Mouse (Mus musculus) adrenal gland, postnatal 10 days (tissue): ENCODE data around the gene Sh3gl1. TPM values are rescaled to one million over a fixed set of nuclear protein-coding genes. Genes with fewer than 3 reads are reported as not detected.

ENCODE experiments used
- DNase-seq: peaks from one replicate; pipeline ENCODE4 v3.0.0; 2021; ENCODE audit warnings: mixed read lengths
- total RNA-seq, 2 experiments: library from RNA; stranded (reverse); gene quantifications; 2 replicates each; pipeline ENCODE4 v1.2.3; 2021

The Sh3gl1 gene
- total RNA-seq, 2 experiments from 2014 or later = 49.3 to 50.7 TPM

DNA sequence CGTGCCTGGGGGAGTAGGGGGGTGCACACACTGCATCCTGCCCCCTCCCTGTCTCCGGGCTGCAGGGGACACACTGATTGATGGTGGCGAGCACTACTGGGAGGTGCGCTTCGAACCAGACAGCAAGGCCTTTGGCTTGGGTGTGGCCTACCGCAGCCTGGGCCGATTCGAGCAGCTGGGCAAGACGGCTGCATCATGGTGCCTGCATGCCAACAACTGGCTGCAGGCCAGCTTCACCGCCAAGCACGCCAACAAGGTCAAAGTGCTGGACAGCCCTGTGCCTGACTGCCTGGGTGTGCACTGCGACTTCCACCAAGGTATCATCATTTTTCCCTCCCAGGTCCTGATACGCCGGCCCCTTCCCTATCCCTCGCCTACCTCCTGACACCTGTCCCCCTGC is 40.4 kb downstream of the Sh3gl1 start:
- DNase-seq = peak; percentile 88

DNA sequence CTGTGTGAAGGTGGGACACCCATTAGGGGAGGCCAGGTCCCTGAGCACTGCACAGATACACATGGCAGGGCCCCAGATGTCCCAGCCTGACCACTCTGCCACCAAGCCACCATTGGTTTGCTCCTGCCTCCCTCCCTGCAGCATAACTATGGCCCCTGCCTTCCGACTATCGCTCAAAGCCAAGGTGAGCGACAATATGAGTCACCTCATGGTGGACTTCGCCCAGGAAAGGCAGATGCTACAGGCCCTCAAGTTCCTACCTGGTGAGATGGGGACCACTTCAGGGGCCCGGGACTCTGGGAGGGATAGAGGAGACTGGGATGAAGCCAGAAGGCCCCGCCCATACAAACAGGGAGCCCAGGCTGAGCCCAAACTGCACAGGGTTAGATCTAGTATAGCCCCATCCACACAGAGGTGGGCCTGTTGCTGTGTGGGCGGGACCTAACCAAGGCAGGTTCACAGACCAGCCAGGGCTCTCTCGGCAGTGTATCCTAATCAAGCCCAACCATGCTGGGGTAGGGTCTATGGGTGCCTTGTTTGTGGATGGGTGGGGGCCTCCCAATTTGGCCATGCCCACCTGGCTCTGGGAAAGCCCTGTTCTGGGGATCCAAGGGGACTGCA is 46.0 kb downstream of the Sh3gl1 start:
- DNase-seq = no peak

DNA sequence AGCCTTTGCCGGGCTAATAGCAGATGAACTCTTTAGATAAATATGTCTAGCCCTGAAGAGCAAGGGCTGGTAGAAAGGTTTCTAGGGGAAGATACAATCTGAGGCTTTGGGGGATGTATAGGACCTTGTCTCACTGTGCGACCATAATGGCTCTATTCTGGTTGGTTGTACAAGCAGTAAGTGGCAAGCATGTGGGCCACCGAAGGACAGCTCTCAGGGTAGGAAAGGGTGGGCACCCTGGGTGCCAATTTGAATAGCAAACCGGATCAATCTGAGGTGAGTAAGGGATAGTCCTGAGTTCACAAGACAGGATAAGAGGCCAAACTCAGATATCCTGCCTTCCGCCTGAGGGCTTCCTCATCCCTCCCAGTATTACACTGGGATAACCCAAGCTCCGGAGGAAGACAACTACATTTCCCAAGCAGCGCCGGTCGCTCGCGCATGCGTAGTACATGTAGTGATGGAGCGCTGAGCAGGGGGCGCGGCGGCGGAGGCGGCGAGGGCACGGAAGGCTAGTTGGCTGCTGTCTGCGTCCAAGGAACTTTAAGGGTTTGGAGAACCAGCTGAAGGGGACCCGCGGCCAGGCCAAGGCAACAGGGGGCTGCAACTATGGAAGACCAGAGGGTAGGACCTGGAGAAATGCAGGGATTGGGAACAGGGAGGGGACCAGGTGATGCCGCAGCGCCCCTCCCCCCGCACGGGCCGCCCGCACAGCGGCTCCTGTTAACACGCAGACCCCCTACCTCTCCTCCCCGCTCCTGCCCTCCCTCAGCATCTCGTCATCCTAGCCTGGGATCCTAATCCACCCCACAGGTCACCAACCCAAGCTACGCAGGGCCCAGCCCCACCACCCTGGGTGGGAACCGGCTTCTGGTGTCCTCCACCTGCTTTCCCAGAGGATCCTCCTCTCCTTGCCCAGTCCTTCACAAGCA is 50.1 kb downstream of the Sh3gl1 start, which contains the start of gene Fsd1:
Gene Fsd1 (plus strand): TSS at position 480 of the 932 bp plus-strand sequence.
- DNase-seq = peak; percentile 49

DNA sequence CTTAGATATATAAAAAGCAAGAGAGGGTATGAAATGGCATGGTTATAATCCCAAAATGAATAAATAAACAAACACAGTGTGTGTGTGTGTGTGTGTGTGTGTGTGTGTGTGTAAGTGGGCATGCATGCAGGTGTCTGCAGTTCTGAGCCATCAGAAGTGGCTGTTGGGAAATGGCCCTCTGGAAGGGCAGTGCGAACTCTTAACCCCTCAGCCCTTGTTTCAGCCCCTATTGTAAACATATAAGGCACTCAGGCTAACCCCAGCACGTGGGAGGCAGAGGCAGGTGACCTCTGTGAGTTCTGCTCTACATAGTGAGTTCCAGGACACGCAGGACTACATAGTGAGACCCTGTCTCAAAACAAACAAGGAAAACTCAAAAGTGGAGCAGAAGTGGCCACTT is 59.1 kb downstream of the Sh3gl1 start:
- no peak for DNase-seq

DNA sequence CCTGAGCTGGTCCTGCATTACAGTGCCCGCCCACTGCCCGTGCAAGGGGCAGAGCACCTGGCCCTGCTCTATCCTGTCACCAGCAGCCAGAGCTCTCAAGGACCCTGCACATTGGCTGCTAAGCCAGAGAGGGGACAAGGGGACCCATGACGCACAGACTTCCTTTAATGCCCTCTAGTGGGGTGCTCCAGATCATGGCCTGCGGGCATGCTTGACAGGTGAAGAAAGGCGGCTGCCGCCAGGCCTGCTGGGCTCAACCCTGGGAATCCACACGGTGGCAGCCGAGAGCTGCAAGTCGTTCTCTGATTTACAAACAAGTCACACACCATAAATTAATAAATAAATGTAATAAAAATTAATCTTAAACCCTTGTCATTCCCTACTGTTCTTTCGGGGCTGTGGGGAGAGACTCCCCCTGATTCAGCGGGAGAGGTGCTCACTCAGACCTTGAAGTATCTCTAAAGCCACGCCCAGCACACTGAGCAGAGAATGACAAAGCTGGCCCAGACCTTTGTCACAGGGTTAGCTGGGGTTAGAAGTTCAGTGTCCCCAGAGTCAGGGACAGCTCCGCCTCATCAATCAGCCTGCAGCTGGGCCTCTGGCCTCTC is 60.1 kb downstream of the Sh3gl1 start:
- peak; percentile 89 for DNase-seq

DNA sequence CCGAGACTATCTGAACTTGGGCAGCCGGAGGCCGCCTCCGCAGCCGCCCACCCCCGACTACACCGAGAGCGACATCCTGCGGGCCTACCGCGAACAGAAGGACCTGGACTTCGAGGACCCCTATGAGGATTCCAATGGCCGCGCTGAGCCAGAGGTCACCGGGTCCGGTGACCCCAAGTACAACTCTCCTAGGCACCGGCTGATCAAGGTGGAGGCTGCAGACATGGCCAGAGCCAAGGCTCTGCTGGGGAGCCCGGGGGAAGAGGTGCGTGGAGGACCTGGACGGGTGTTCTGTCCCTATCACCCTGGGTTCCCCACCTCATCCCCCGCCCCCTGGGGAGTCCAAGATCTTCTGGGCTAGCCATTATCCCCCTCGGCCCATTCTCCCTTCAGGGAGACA is 65.0 kb downstream of the Sh3gl1 start:
- DNase-seq = no peak

DNA sequence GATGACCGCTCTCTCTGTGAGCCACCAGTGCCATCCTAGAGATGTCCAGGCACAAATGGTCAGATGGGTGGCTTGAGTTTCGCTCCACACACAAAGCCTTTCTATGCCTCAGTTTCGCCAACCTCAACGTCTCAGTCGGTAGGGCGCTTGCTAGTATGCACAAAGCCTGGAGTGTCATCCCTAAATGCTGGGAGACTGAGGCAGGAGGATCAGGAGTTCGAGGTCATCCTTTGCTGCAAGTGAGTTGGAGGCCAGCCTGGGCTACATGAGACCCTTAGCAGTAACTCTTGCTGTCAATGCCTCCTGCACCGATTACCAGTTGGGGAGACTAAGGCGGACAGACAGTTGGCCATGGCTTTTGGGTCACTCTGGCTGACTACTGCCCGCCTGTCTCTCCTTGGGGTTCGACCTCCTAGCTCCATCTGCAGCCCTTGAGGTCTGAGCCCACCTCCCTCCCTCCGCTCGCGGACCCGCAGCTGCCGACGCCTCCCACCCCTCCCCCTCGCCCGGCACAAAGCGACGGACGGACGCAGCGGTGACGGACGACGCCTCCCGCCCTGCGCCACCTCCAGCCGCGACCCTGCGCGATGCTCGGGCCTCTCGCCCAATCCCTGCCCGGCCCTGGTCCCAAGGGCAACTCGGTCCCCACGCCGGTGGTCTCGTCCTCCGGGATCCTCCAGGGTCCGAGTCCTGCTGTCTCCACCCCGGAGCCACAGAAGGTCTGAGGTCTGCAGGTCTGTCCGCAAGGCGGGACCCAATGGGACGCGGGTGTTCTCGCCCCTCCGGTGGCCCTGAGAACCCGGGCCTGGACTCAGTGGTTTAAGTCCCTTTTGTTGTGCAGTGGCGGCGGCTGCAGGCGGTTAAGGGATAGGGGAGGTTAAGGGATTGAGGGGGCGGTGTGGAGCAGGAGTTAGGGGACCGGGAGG is 66.2 kb downstream of the Sh3gl1 start, which contains the start of gene Shd:
Gene Shd (plus strand): TSS at position 502 of the 926 bp plus-strand sequence.
- peak; percentile 62 for DNase-seq

DNA sequence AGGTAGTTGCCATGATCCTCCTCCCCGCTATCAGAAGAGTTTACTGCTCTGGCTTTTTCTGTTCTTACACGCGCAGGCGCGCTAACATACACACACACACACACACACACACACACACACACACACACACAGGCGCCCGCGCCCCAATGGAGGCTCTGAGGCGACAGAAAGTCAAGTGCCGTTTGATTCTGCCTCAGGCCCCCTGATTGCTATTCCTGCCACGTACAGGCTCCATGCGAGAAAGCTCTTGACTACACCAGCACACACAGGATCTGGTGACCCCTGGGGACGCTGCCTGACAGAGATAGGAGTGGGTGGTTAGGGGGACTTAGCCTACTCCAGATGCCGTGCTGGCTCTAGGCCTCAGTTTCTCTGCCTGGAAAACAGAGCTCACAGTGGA is 66.9 kb downstream of the Sh3gl1 start:
- no peak for DNase-seq

DNA sequence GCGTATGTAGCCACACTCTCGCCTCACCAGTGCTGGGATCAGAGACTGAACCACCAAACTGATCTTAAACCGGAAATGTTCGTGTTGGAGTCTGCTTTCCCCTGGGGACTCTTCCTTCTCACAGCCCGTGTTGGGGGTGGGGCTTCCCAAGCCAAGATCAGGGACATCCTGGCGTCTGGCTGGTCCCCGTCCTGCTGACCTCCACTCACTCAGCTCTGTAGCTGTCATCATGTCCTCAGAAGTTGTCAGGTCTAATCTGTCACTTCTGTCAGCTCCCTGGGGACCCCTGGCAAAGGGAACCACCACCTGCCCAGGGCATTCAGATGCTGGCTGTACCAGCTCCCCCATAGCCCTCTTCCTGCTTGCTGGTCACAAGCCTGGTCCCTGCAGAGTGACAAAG is 68.2 kb downstream of the Sh3gl1 start:
- no peak for DNase-seq

DNA sequence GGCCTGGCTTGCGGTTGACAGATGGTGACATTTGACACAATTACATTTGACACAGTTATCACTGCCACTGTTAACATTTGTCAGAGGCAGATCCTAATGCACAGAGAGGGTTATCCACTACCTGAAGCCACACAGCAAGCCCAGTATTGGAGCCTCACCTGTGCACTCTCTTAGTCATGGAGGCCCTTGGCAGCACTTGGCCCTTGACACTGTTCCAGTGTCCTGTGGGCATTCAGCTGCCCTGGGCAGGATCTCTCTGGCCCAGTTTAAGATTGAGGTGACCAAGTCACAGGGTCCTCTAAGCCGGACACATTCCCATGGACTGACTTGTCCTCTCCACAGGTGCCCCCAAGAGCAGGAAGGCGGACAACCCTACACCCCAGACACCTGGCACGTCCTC is 69.2 kb downstream of the Sh3gl1 start:
- DNase-seq = no peak

Other genes with a start within 250 kb of the Sh3gl1 start
- 1 to 10 TPM; 6.2 to 9.5 TPM for gene Zfp119a, start 157.7 kb downstream of the Sh3gl1 start, total RNA-seq
- 1 to 10 TPM; 5.9 to 6.0 TPM for gene Zfp959, start 144.5 kb downstream of the Sh3gl1 start, total RNA-seq
- 1 to 10 TPM; 4.1 to 4.2 TPM for gene Zfp119b, start 87.1 kb downstream of the Sh3gl1 start, total RNA-seq
- 1 to 10 TPM; 1.5 to 1.8 TPM for gene Ebi3, start 84.0 kb downstream of the Sh3gl1 start, total RNA-seq
- gene Yju2, start 77.5 kb downstream of the Sh3gl1 start, total RNA-seq = 10 to 100 TPM; 16.7 to 20.1 TPM
- 1 to 10 TPM; 1.6 to 3.8 TPM for gene Shd, start 66.2 kb downstream of the Sh3gl1 start, total RNA-seq
- 1 to 10 TPM; 1.4 to 3.7 TPM for gene Fsd1, start 50.1 kb downstream of the Sh3gl1 start, total RNA-seq
- gene Stap2, start 31.1 kb downstream of the Sh3gl1 start, total RNA-seq = 10 to 100 TPM; 15.2 to 17.2 TPM
- 10 to 100 TPM; 77.0 to 91.2 TPM for gene Mpnd, start 30.9 kb downstream of the Sh3gl1 start, total RNA-seq
- 10 to 100 TPM in 1 of 2 experiments, 1 to 10 TPM in 1; 8.4 to 10.9 TPM for gene Chaf1a, start 3.8 kb upstream of the Sh3gl1 start, total RNA-seq
- 10 to 100 TPM; 77.5 to 78.9 TPM for gene Ubxn6, start 38.4 kb upstream of the Sh3gl1 start, total RNA-seq
- 10 to 100 TPM; 45.3 to 54.0 TPM for gene Hdgfl2, start 43.0 kb upstream of the Sh3gl1 start, total RNA-seq
- gene Plin4, start 73.2 kb upstream of the Sh3gl1 start, total RNA-seq = 10 to 100 TPM; 75.7 to 89.2 TPM
- 100 to 1,000 TPM; 102 to 111 TPM for gene Plin5, start 81.0 kb upstream of the Sh3gl1 start, total RNA-seq
- 10 to 100 TPM; 41.0 to 55.6 TPM for gene Lrg1, start 85.4 kb upstream of the Sh3gl1 start, total RNA-seq
- 10 to 100 TPM; 13.3 to 14.9 TPM for gene Sema6b, start 103.7 kb upstream of the Sh3gl1 start, total RNA-seq
- gene Tnfaip8l1, start 125.8 kb upstream of the Sh3gl1 start, total RNA-seq = 10 to 100 TPM in 1 of 2 experiments, 1 to 10 TPM in 1; 9.5 to 11.0 TPM
- 10 to 100 TPM; 55.6 to 61.9 TPM for gene Mydgf, start 147.3 kb upstream of the Sh3gl1 start, total RNA-seq
- 10 to 100 TPM; 28.8 to 30.1 TPM for gene Dpp9, start 182.3 kb upstream of the Sh3gl1 start, total RNA-seq
- 10 to 100 TPM; 27.8 to 38.0 TPM for gene Fem1a, start 220.2 kb upstream of the Sh3gl1 start, total RNA-seq
- 10 to 100 TPM; 16.6 to 18.1 TPM for gene Ticam1, start 240.2 kb upstream of the Sh3gl1 start, total RNA-seq